Mouse (Mus musculus): Measurements from ENCODE around the gene Col17a1.

GRCm38 (mm10) chr19:47643910-47644309 lies 48.0 kb downstream of the Col17a1 start:
- no peak for TF ChIP-seq CTCF (IDR thresholded peaks at IDR 0.05; ENCODE audit: insufficient read depth, low read length)
- no peak for TF ChIP-seq POLR2A (IDR thresholded peaks at IDR 0.05; ENCODE audit: borderline replicate concordance, extremely low read depth, low read depth, low read length)
